Mouse (Mus musculus): ENCODE data around the gene Gm11627. TPM values are rescaled to one million over a fixed set of nuclear protein-coding genes. Genes with fewer than 3 reads are reported as not detected.
"Not testable (repeated sequence)": the region's sequence is repeated elsewhere in the genome, so short reads cannot be mapped to it uniquely, and the experiment has no call there.

Gm11627 gene
- total and polyA plus RNA-seq, 3 experiments: not detected

- no peaks in the 10 kb centered on the region for H3K9me3 ChIP-seq (replicated peaks)
Measured at GRCm38 (mm10) chr11:102541471-102541870, 37.8 kb downstream of the Gm11627 start.

GRCm38 (mm10) chr11:102540286-102540685 lies 39.0 kb downstream of the Gm11627 start:
- not testable (repeated sequence) for H3K9me3 ChIP-seq (replicated peaks); H3K4me3 ChIP-seq (ENCODE audit: low read depth, low read length); ATAC-seq (ENCODE audit: extremely low read depth, insufficient number of reproducible peaks, low FRiP score, poor library complexity, severe bottlenecking); DNase-seq (ENCODE audit: low spot score); H3K27me3 ChIP-seq (ENCODE audit: insufficient read depth, low read length); H3K4me1 ChIP-seq (ENCODE audit: insufficient read depth, low read depth, low read length)
- peaks cover 59% of the 10 kb centered on the region for H3K36me3 ChIP-seq (replicated peaks)

More at GRCm38 (mm10) chr11:102541471-102541870, 37.8 kb downstream of the Gm11627 start:
- DNase-seq (ENCODE audit: low spot score) (no peak), ATAC-seq (ENCODE audit: extremely low read depth, insufficient number of reproducible peaks, low FRiP score, poor library complexity, severe bottlenecking) (no peak)
- no peaks in the 10 kb centered on the region for H3K27me3 ChIP-seq (ENCODE audit: insufficient read depth, low read length)
- no peak overlapping the region for H3K4me3 ChIP-seq (ENCODE audit: low read depth, low read length)
- H3K4me1 ChIP-seq (ENCODE audit: insufficient read depth, low read depth, low read length): peaks cover 7% of the 10 kb centered on the region; the same call in 1 of the 2 replicates
- TF ChIP-seq CTCF (IDR thresholded peaks at IDR 0.05; ENCODE audit: low read depth, low read length): no peak
- no peak for TF ChIP-seq GATA1 (IDR thresholded peaks at IDR 0.05; ENCODE audit: borderline replicate concordance, low read length)
- no peak for TF ChIP-seq GATA2 (IDR thresholded peaks at IDR 0.05; ENCODE audit: borderline replicate concordance, low read depth, low read length)
- TF ChIP-seq POLR2AphosphoS5 (IDR thresholded peaks at IDR 0.05; ENCODE audit: insufficient replicate concordance, low read depth, low read length): no peak
- TF ChIP-seq TAL1 (conservative IDR thresholded peaks at IDR 0.05; ENCODE audit: low read depth, low read length): no peak
- peaks cover 59% of the 10 kb centered on the region for H3K36me3 ChIP-seq (replicated peaks)

- no peak for DNase-seq (ENCODE audit: low spot score)
- H3K27me3 ChIP-seq (ENCODE audit: insufficient read depth, low read length): no peaks in the 10 kb centered on the region
- peaks cover 7% of the 10 kb centered on the region; the same call in 1 of the 2 replicates for H3K4me1 ChIP-seq (ENCODE audit: insufficient read depth, low read depth, low read length)
- peaks cover 57% of the 10 kb centered on the region for H3K36me3 ChIP-seq (replicated peaks)
- H3K4me3 ChIP-seq (ENCODE audit: low read depth, low read length): no peak overlapping the region
- ATAC-seq (ENCODE audit: extremely low read depth, insufficient number of reproducible peaks, low FRiP score, poor library complexity, severe bottlenecking): no peak
- H3K9me3 ChIP-seq (replicated peaks): no peaks in the 10 kb centered on the region
- no peak for TF ChIP-seq GATA2 (IDR thresholded peaks at IDR 0.05; ENCODE audit: borderline replicate concordance, low read depth, low read length)
- no peak for TF ChIP-seq POLR2AphosphoS5 (IDR thresholded peaks at IDR 0.05; ENCODE audit: insufficient replicate concordance, low read depth, low read length)
- no peak for TF ChIP-seq CTCF (IDR thresholded peaks at IDR 0.05; ENCODE audit: low read depth, low read length)
- TF ChIP-seq TAL1 (conservative IDR thresholded peaks at IDR 0.05; ENCODE audit: low read depth, low read length): no peak
- no peak for TF ChIP-seq GATA1 (IDR thresholded peaks at IDR 0.05; ENCODE audit: borderline replicate concordance, low read length)
Measured at GRCm38 (mm10) chr11:102539690-102540089, 39.6 kb downstream of the Gm11627 start.

GRCm38 (mm10) chr11:102536210-102536609 lies 43.1 kb downstream of the Gm11627 start:
- no peaks in the 10 kb centered on the region for H3K27me3 ChIP-seq (ENCODE audit: insufficient read depth, low read length)
- no peaks in the 10 kb centered on the region for H3K9me3 ChIP-seq (replicated peaks)
- H3K4me3 ChIP-seq (ENCODE audit: low read depth, low read length): no peak overlapping the region
- ATAC-seq (ENCODE audit: extremely low read depth, insufficient number of reproducible peaks, low FRiP score, poor library complexity, severe bottlenecking): no peak
- TF ChIP-seq GATA2 (IDR thresholded peaks at IDR 0.05; ENCODE audit: borderline replicate concordance, low read depth, low read length) (no peak), POLR2AphosphoS5 (IDR thresholded peaks at IDR 0.05; ENCODE audit: insufficient replicate concordance, low read depth, low read length) (no peak)
- no peak for DNase-seq (ENCODE audit: low spot score)
- peaks cover 48% of the 10 kb centered on the region for H3K36me3 ChIP-seq (replicated peaks)
- H3K4me1 ChIP-seq (ENCODE audit: insufficient read depth, low read depth, low read length): peaks cover 3% of the 10 kb centered on the region; the same call in 1 of the 2 replicates

- DNase-seq (ENCODE audit: low spot score): no peak
Measured at GRCm38 (mm10) chr11:102534078-102534477, 45.2 kb downstream of the Gm11627 start.

GRCm38 (mm10) chr11:102531425-102531824 lies 47.8 kb downstream of the Gm11627 start:
- no peak for ATAC-seq (ENCODE audit: extremely low read depth, insufficient number of reproducible peaks, low FRiP score, poor library complexity, severe bottlenecking)
- TF ChIP-seq GATA1 (IDR thresholded peaks at IDR 0.05; ENCODE audit: borderline replicate concordance, low read length): no peak
- TF ChIP-seq CTCF (IDR thresholded peaks at IDR 0.05; ENCODE audit: low read depth, low read length): no peak
- TF ChIP-seq POLR2AphosphoS5 (IDR thresholded peaks at IDR 0.05; ENCODE audit: insufficient replicate concordance, low read depth, low read length): no peak
- TF ChIP-seq GATA2 (IDR thresholded peaks at IDR 0.05; ENCODE audit: borderline replicate concordance, low read depth, low read length): no peak
- DNase-seq (ENCODE audit: low spot score): no peak
- no peaks in the 10 kb centered on the region; the same call in 1 of the 2 replicates for H3K4me1 ChIP-seq (ENCODE audit: insufficient read depth, low read depth, low read length)
- peaks cover 35% of the 10 kb centered on the region for H3K36me3 ChIP-seq (replicated peaks)
- H3K9me3 ChIP-seq (replicated peaks): no peaks in the 10 kb centered on the region
- H3K4me3 ChIP-seq (ENCODE audit: low read depth, low read length): no peak overlapping the region
- H3K27me3 ChIP-seq (ENCODE audit: insufficient read depth, low read length): no peaks in the 10 kb centered on the region

More at GRCm38 (mm10) chr11:102534078-102534477, 45.2 kb downstream of the Gm11627 start:
- H3K27me3 ChIP-seq (ENCODE audit: insufficient read depth, low read length): no peaks in the 10 kb centered on the region
- H3K9me3 ChIP-seq (replicated peaks): no peaks in the 10 kb centered on the region
- peaks cover 3% of the 10 kb centered on the region; the same call in 1 of the 2 replicates for H3K4me1 ChIP-seq (ENCODE audit: insufficient read depth, low read depth, low read length)
- peaks cover 47% of the 10 kb centered on the region for H3K36me3 ChIP-seq (replicated peaks)
- no peak for TF ChIP-seq CTCF (IDR thresholded peaks at IDR 0.05; ENCODE audit: low read depth, low read length)
- no peak for TF ChIP-seq GATA1 (IDR thresholded peaks at IDR 0.05; ENCODE audit: borderline replicate concordance, low read length)
- no peak for TF ChIP-seq GATA2 (IDR thresholded peaks at IDR 0.05; ENCODE audit: borderline replicate concordance, low read depth, low read length)
- no peak for TF ChIP-seq TAL1 (conservative IDR thresholded peaks at IDR 0.05; ENCODE audit: low read depth, low read length)
- TF ChIP-seq POLR2AphosphoS5 (IDR thresholded peaks at IDR 0.05; ENCODE audit: insufficient replicate concordance, low read depth, low read length): no peak
- H3K4me3 ChIP-seq (ENCODE audit: low read depth, low read length): no peak overlapping the region
- no peak for ATAC-seq (ENCODE audit: extremely low read depth, insufficient number of reproducible peaks, low FRiP score, poor library complexity, severe bottlenecking)

Other genes starting within 250 kb of the Gm11627 start
- 5.9 and 596 TPM in 2 replicates for gene Slc4a1, start 213.3 kb downstream of the Gm11627 start, total RNA-seq (2014; fragmentation: Nextera tagmentation)
- gene Slc4a1, start 213.3 kb downstream of the Gm11627 start, total RNA-seq (2017): 1.1 and 1.5 TPM in 2 replicates
- gene Slc4a1, start 213.3 kb downstream of the Gm11627 start, polyA plus RNA-seq (2012): 2.3 and 2.9 TPM in 2 replicates
- gene Rundc3a, start 186.1 kb downstream of the Gm11627 start, total RNA-seq (2014; fragmentation: Nextera tagmentation): not detected in 2 replicates
- gene Rundc3a, start 186.1 kb downstream of the Gm11627 start, total RNA-seq (2017): 0.16 TPM in 1 of 2 replicates, not detected in the other
- gene Rundc3a, start 186.1 kb downstream of the Gm11627 start, polyA plus RNA-seq (2012): not detected in 2 replicates
- gene Slc25a39, start 171.5 kb downstream of the Gm11627 start, total RNA-seq (2014; fragmentation: Nextera tagmentation): 205 TPM in 2 replicates
- gene Slc25a39, start 171.5 kb downstream of the Gm11627 start, total RNA-seq (2017): 55.3 and 55.9 TPM in 2 replicates
- 230 and 231 TPM in 2 replicates for gene Slc25a39, start 171.5 kb downstream of the Gm11627 start, polyA plus RNA-seq (2012)
- 45.8 and 46.0 TPM in 2 replicates for gene Grn, start 149.1 kb downstream of the Gm11627 start, total RNA-seq (2014; fragmentation: Nextera tagmentation)
- gene Grn, start 149.1 kb downstream of the Gm11627 start, total RNA-seq (2017): 52.4 and 65.8 TPM in 2 replicates
- 13.2 and 21.1 TPM in 2 replicates for gene Grn, start 149.1 kb downstream of the Gm11627 start, polyA plus RNA-seq (2012)
- not detected in 2 replicates for gene Fam171a2, start 131.8 kb downstream of the Gm11627 start, total RNA-seq (2014; fragmentation: Nextera tagmentation)
- gene Fam171a2, start 131.8 kb downstream of the Gm11627 start, total RNA-seq (2017): 0.05 TPM in 1 of 2 replicates, not detected in the other
- 0.08 and 0.16 TPM in 2 replicates for gene Fam171a2, start 131.8 kb downstream of the Gm11627 start, polyA plus RNA-seq (2012)
- gene Itga2b, start 109.3 kb downstream of the Gm11627 start, total RNA-seq (2014; fragmentation: Nextera tagmentation): 27.3 and 37.6 TPM in 2 replicates
- 72.3 and 76.1 TPM in 2 replicates for gene Itga2b, start 109.3 kb downstream of the Gm11627 start, total RNA-seq (2017)
- 23.5 and 27.8 TPM in 2 replicates for gene Itga2b, start 109.3 kb downstream of the Gm11627 start, polyA plus RNA-seq (2012)
- gene Gpatch8, start 23.1 kb downstream of the Gm11627 start, total RNA-seq (2014; fragmentation: Nextera tagmentation): 52.1 and 69.2 TPM in 2 replicates
- gene Gpatch8, start 23.1 kb downstream of the Gm11627 start, total RNA-seq (2017): 22.3 and 26.0 TPM in 2 replicates
- gene Gpatch8, start 23.1 kb downstream of the Gm11627 start, polyA plus RNA-seq (2012): 12.1 and 16.1 TPM in 2 replicates
- not detected in 2 replicates for gene Fzd2, start 24.9 kb upstream of the Gm11627 start, total RNA-seq (2014; fragmentation: Nextera tagmentation)
- 0.06 TPM in 1 of 2 replicates, not detected in the other for gene Fzd2, start 24.9 kb upstream of the Gm11627 start, total RNA-seq (2017)
- 0.02 TPM in 1 of 2 replicates, not detected in the other for gene Fzd2, start 24.9 kb upstream of the Gm11627 start, polyA plus RNA-seq (2012)
- not detected in 2 replicates for gene Meioc, start 84.3 kb upstream of the Gm11627 start, total RNA-seq (2014; fragmentation: Nextera tagmentation)
- 0.05 TPM in 1 of 2 replicates, not detected in the other for gene Meioc, start 84.3 kb upstream of the Gm11627 start, total RNA-seq (2017)
- gene Meioc, start 84.3 kb upstream of the Gm11627 start, polyA plus RNA-seq (2012): not detected in 2 replicates
- gene Ccdc43, start 118.3 kb upstream of the Gm11627 start, total RNA-seq (2014; fragmentation: Nextera tagmentation): 27.3 and 32.0 TPM in 2 replicates
- 38.7 and 43.6 TPM in 2 replicates for gene Ccdc43, start 118.3 kb upstream of the Gm11627 start, total RNA-seq (2017)
- gene Ccdc43, start 118.3 kb upstream of the Gm11627 start, polyA plus RNA-seq (2012): 8.4 and 10.5 TPM in 2 replicates
- gene Adam11, start 182.0 kb upstream of the Gm11627 start, total RNA-seq (2014; fragmentation: Nextera tagmentation): not detected in 2 replicates
- 0.06 and 0.22 TPM in 2 replicates for gene Adam11, start 182.0 kb upstream of the Gm11627 start, total RNA-seq (2017)
- not detected in 2 replicates for gene Adam11, start 182.0 kb upstream of the Gm11627 start, polyA plus RNA-seq (2012)
- not detected in 2 replicates for gene Gjc1, start 240.2 kb upstream of the Gm11627 start, total RNA-seq (2014; fragmentation: Nextera tagmentation)
- 0.11 and 0.12 TPM in 2 replicates for gene Gjc1, start 240.2 kb upstream of the Gm11627 start, total RNA-seq (2017)
- not detected in 2 replicates for gene Gjc1, start 240.2 kb upstream of the Gm11627 start, polyA plus RNA-seq (2012)

Data from G1E (cell line).